Mouse (Mus musculus): Measurements from ENCODE around the gene Tma7. TPM values are rescaled to one million over a fixed set of nuclear protein-coding genes. Genes with fewer than 3 reads are reported as not detected.

Tma7 gene
- total RNA-seq, 1 experiment from 2014 or later = 100 TPM

GRCm38 (mm10) chr9:109052490-109053260, 29.7 kb downstream of the Tma7 start:
- ATAC-seq (ENCODE audit: extremely low read depth, insufficient number of reproducible peaks, low FRiP score, poor library complexity, severe bottlenecking) = no peak

- peak; percentile 72 for ATAC-seq (ENCODE audit: extremely low read depth, insufficient number of reproducible peaks, low FRiP score, poor library complexity, severe bottlenecking)
Measured at GRCm38 (mm10) chr9:109051651-109052489, 30.5 kb downstream of the Tma7 start.

- peak; percentile 34 for ATAC-seq (ENCODE audit: extremely low read depth, insufficient number of reproducible peaks, low FRiP score, poor library complexity, severe bottlenecking)
Measured at GRCm38 (mm10) chr9:109051011-109051501, 31.3 kb downstream of the Tma7 start.

GRCm38 (mm10) chr9:109050674-109050997, 31.8 kb downstream of the Tma7 start:
- no peak for ATAC-seq (ENCODE audit: extremely low read depth, insufficient number of reproducible peaks, low FRiP score, poor library complexity, severe bottlenecking)

GRCm38 (mm10) chr9:109049996-109050673, 32.3 kb downstream of the Tma7 start:
- ATAC-seq (ENCODE audit: extremely low read depth, insufficient number of reproducible peaks, low FRiP score, poor library complexity, severe bottlenecking) = no peak

- ATAC-seq (ENCODE audit: extremely low read depth, insufficient number of reproducible peaks, low FRiP score, poor library complexity, severe bottlenecking) = no peak
Measured at GRCm38 (mm10) chr9:109049316-109049715, 33.1 kb downstream of the Tma7 start.

- peak; percentile 75 for ATAC-seq (ENCODE audit: extremely low read depth, insufficient number of reproducible peaks, low FRiP score, poor library complexity, severe bottlenecking)
Measured at GRCm38 (mm10) chr9:109046306-109046705, 36.1 kb downstream of the Tma7 start.

GRCm38 (mm10) chr9:109041351-109041750, 41.0 kb downstream of the Tma7 start:
- ATAC-seq (ENCODE audit: extremely low read depth, insufficient number of reproducible peaks, low FRiP score, poor library complexity, severe bottlenecking) = no peak

GRCm38 (mm10) chr9:109040906-109041305, 41.5 kb downstream of the Tma7 start:
- ATAC-seq (ENCODE audit: extremely low read depth, insufficient number of reproducible peaks, low FRiP score, poor library complexity, severe bottlenecking) = no peak

- ATAC-seq (ENCODE audit: extremely low read depth, insufficient number of reproducible peaks, low FRiP score, poor library complexity, severe bottlenecking) = no peak
Measured at GRCm38 (mm10) chr9:109040216-109040615, 42.2 kb downstream of the Tma7 start.

GRCm38 (mm10) chr9:109039681-109040080, 42.7 kb downstream of the Tma7 start:
- no peak for ATAC-seq (ENCODE audit: extremely low read depth, insufficient number of reproducible peaks, low FRiP score, poor library complexity, severe bottlenecking)

GRCm38 (mm10) chr9:109038901-109039364, 43.5 kb downstream of the Tma7 start:
- ATAC-seq (ENCODE audit: extremely low read depth, insufficient number of reproducible peaks, low FRiP score, poor library complexity, severe bottlenecking) = peak; percentile 37; the same call in 1 of the 2 replicates

- peak; percentile 77 for ATAC-seq (ENCODE audit: extremely low read depth, insufficient number of reproducible peaks, low FRiP score, poor library complexity, severe bottlenecking)
Measured at GRCm38 (mm10) chr9:109038086-109038895, 44.1 kb downstream of the Tma7 start, which contains the start of gene Shisa5. Gene Shisa5, plus strand, starts transcription at chr9:109038565.

- ATAC-seq (ENCODE audit: extremely low read depth, insufficient number of reproducible peaks, low FRiP score, poor library complexity, severe bottlenecking) = 0 out of 2 replicates have a peak, but pooled peaks have one; percentile 35
Measured at GRCm38 (mm10) chr9:109032435-109032834, 50.0 kb downstream of the Tma7 start.

GRCm38 (mm10) chr9:109031686-109032085, 50.7 kb downstream of the Tma7 start:
- no peak for ATAC-seq (ENCODE audit: extremely low read depth, insufficient number of reproducible peaks, low FRiP score, poor library complexity, severe bottlenecking)

- no peak for ATAC-seq (ENCODE audit: extremely low read depth, insufficient number of reproducible peaks, low FRiP score, poor library complexity, severe bottlenecking)
Measured at GRCm38 (mm10) chr9:109031001-109031400, 51.4 kb downstream of the Tma7 start.

- ATAC-seq (ENCODE audit: extremely low read depth, insufficient number of reproducible peaks, low FRiP score, poor library complexity, severe bottlenecking) = no peak
Measured at GRCm38 (mm10) chr9:109030312-109030711, 52.1 kb downstream of the Tma7 start.

GRCm38 (mm10) chr9:109028919-109029318, 53.5 kb downstream of the Tma7 start:
- no peak for ATAC-seq (ENCODE audit: extremely low read depth, insufficient number of reproducible peaks, low FRiP score, poor library complexity, severe bottlenecking)

All from neutrophil, adult 5-6 weeks (primary cell).